Mouse (Mus musculus) kidney, adult 18-20 months (tissue): Measurements from ENCODE around the gene Ric8a.

Experiments used
- DNase-seq: peaks from one replicate; pipeline ENCODE4 v3.0.0; 2021

The Ric8a gene

GRCm38 (mm10) chr7:140894611-140895010, 37.9 kb downstream of the Ric8a start:
- DNase-seq = no peak

- no peak for DNase-seq
These were observed 41.1 kb downstream of the Ric8a start for GRCm38 (mm10) chr7:140897863-140898262.

GRCm38 (mm10) chr7:140899121-140899520, 42.4 kb downstream of the Ric8a start:
- no peak for DNase-seq

- no peak for DNase-seq
These were observed 43.5 kb downstream of the Ric8a start, which contains the start of gene Cox8b for GRCm38 (mm10) chr7:140900220-140900619. Gene Cox8b (minus strand): TSS chr7:140900446.

GRCm38 (mm10) chr7:140902036-140902875, 45.5 kb downstream of the Ric8a start:
- peak; percentile 37 for DNase-seq

- DNase-seq = peak; percentile 90
These were observed 46.5 kb downstream of the Ric8a start for GRCm38 (mm10) chr7:140903212-140903611.

GRCm38 (mm10) chr7:140905642-140906081, 48.9 kb downstream of the Ric8a start:
- DNase-seq = peak; percentile 61

- no peak for DNase-seq
These were observed 50.4 kb downstream of the Ric8a start for GRCm38 (mm10) chr7:140907131-140907530.

- no peak for DNase-seq
These were observed 50.9 kb downstream of the Ric8a start for GRCm38 (mm10) chr7:140907697-140908096.

- DNase-seq = no peak
These were observed 51.4 kb downstream of the Ric8a start for GRCm38 (mm10) chr7:140908181-140908580.

GRCm38 (mm10) chr7:140908634-140909107, 51.9 kb downstream of the Ric8a start:
- DNase-seq = peak; percentile 89

- no peak for DNase-seq
These were observed 55.5 kb downstream of the Ric8a start for GRCm38 (mm10) chr7:140912293-140912692.

- DNase-seq = peak; percentile 56
These were observed 56.2 kb downstream of the Ric8a start for GRCm38 (mm10) chr7:140912846-140913482.
